Mouse (Mus musculus) spleen, adult 2 months (tissue): ENCODE measurements around the gene Ablim1. TPM values are rescaled to one million over a fixed set of nuclear protein-coding genes. Genes with fewer than 3 reads are reported as not detected.

Source experiments
- DNase-seq, 2 experiments: peaks; one replicate each; pipeline versions ENCODE4 v3.0.0 to v3.0.0-alpha.2; 2012 to 2021; ENCODE audit warnings: low spot score in 2 of 2, low read depth in 1 of 2
- H3K27ac ChIP-seq: fragments of 200-500 bp; 2 replicates; pipeline ENCODE4 v1.5.1; 2012; ENCODE audit warnings: low read length, inconsistent platforms; ENCODE audit not compliant: insufficient read depth
- H3K27me3 ChIP-seq: fragments of 200-500 bp; 2 replicates; pipeline ENCODE4 v1.6.1; 2012; ENCODE audit warnings: mild to moderate bottlenecking, moderate library complexity, low read length, inconsistent platforms; ENCODE audit not compliant: control insufficient read depth, insufficient read depth
- H3K36me3 ChIP-seq: fragments of 200-500 bp; 2 replicates; pipeline ENCODE4 v1.6.1; 2012; ENCODE audit warnings: mild to moderate bottlenecking, low read length, inconsistent platforms; ENCODE audit not compliant: control insufficient read depth, insufficient read depth
- H3K4me1 ChIP-seq: fragments of 200-500 bp; 2 replicates; pipeline ENCODE4 v1.6.1; 2011; ENCODE audit warnings: inconsistent platforms; ENCODE audit not compliant: control insufficient read depth, insufficient read depth, insufficient read length
- H3K4me3 ChIP-seq: fragments of 200-500 bp; 2 replicates; pipeline ENCODE4 v1.5.1; 2011; ENCODE audit warnings: mild to moderate bottlenecking, inconsistent platforms; ENCODE audit not compliant: insufficient read depth, insufficient read length; ENCODE audit errors: extremely low read depth
- CTCF ChIP-seq: fragments of 200-500 bp; IDR thresholded peaks from 2 replicates; pipeline ENCODE4 v1.5.1; 2011; ENCODE audit warnings: mild to moderate bottlenecking, inconsistent platforms; ENCODE audit not compliant: insufficient read depth, insufficient read length, insufficient replicate concordance; ENCODE audit errors: extremely low read depth
- POLR2A ChIP-seq: fragments of 200-500 bp; IDR thresholded peaks from 2 replicates; pipeline ENCODE4 v1.6.1; 2011; ENCODE audit warnings: low read depth, low read length, inconsistent platforms
- WGBS: fragments of 180-500 bp; shearing (Covaris S2); methylation state at CpG from one replicate; pipeline ENCODE4 v1.1.7; 2018; 5-methylcytosine and 5-hydroxymethylcytosine counted together
- polyA plus RNA-seq: library from polyadenylated mRNA; depleted of rRNA; stranded (reverse); fragments of >200 nt; gene quantifications from 2 replicates; pipeline ENCODE4 v1.2.3, GENCODE M21; 2012

Gene Ablim1
- polyA plus RNA-seq, 1 experiment, result 53.8 TPM

- no peaks in the 10 kb centered on the region for H3K4me1 ChIP-seq
- no peak for DNase-seq
- H3K36me3 ChIP-seq, result no peaks in the 10 kb centered on the region
- no peak for TF ChIP-seq POLR2A
- no peak for TF ChIP-seq CTCF
- no peaks in the 10 kb centered on the region for H3K27me3 ChIP-seq
- WGBS, result 88% methylated on average over 3 of the region's 3 CpGs
- no peak overlapping the region for H3K27ac ChIP-seq
- H3K4me3 ChIP-seq, result no peak overlapping the region
Observed at GRCm38 (mm10) chr19:57229161-57229560, 85.6 kb downstream of the Ablim1 start.

- Histone ChIP-seq H3K27ac (no peak overlapping the region), H3K4me1 (no peaks in the 10 kb centered on the region), H3K4me3 (no peak overlapping the region), H3K36me3 (no peaks in the 10 kb centered on the region), H3K27me3 (no peaks in the 10 kb centered on the region)
- no peak for DNase-seq
- 89% methylated on average over 4 of the region's 4 CpGs for WGBS
- no peak for TF ChIP-seq CTCF
- no peak for TF ChIP-seq POLR2A
Observed at GRCm38 (mm10) chr19:57228576-57228975, 86.1 kb downstream of the Ablim1 start.

- Histone ChIP-seq H3K27ac (no peak overlapping the region), H3K36me3 (no peaks in the 10 kb centered on the region), H3K27me3 (no peaks in the 10 kb centered on the region), H3K4me3 (no peak overlapping the region), H3K4me1 (no peaks in the 10 kb centered on the region)
- TF ChIP-seq CTCF, result no peak
- no peak for TF ChIP-seq POLR2A
- WGBS, result 93% methylated on average over 5 of the region's 5 CpGs
- DNase-seq, result no peak
Observed at GRCm38 (mm10) chr19:57224390-57224789, 90.3 kb downstream of the Ablim1 start.

- Histone ChIP-seq H3K27me3 (no peaks in the 10 kb centered on the region), H3K4me1 (no peaks in the 10 kb centered on the region), H3K36me3 (no peaks in the 10 kb centered on the region), H3K27ac (no peak overlapping the region), H3K4me3 (no peak overlapping the region)
- WGBS, result 93% methylated on average over 3 of the region's 3 CpGs
- no peak for DNase-seq
- TF ChIP-seq POLR2A, result no peak
- no peak for TF ChIP-seq CTCF
Observed at GRCm38 (mm10) chr19:57223686-57224085, 91.0 kb downstream of the Ablim1 start.

GRCm38 (mm10) chr19:57222657-57223056, 92.1 kb downstream of the Ablim1 start:
- no peak for DNase-seq
- 91% methylated on average over 6 of the region's 6 CpGs for WGBS
- no peak for TF ChIP-seq POLR2A
- TF ChIP-seq CTCF, result no peak
- Histone ChIP-seq H3K27ac (no peak overlapping the region), H3K27me3 (no peaks in the 10 kb centered on the region), H3K4me3 (no peak overlapping the region), H3K4me1 (no peaks in the 10 kb centered on the region), H3K36me3 (no peaks in the 10 kb centered on the region)

GRCm38 (mm10) chr19:57221684-57222235, 93.0 kb downstream of the Ablim1 start:
- no peaks in the 10 kb centered on the region for H3K27me3 ChIP-seq
- TF ChIP-seq POLR2A (no peak), CTCF (no peak)
- H3K36me3 ChIP-seq, result no peaks in the 10 kb centered on the region
- no peak for DNase-seq
- 32% methylated on average over 7 of the region's 7 CpGs for WGBS
- no peak overlapping the region for H3K27ac ChIP-seq
- no peak overlapping the region for H3K4me3 ChIP-seq
- H3K4me1 ChIP-seq, result no peaks in the 10 kb centered on the region

- 84% methylated on average over 11 of the region's 11 CpGs for WGBS
- H3K4me1 ChIP-seq, result no peaks in the 10 kb centered on the region
- no peaks in the 10 kb centered on the region for H3K36me3 ChIP-seq
- H3K27me3 ChIP-seq, result no peaks in the 10 kb centered on the region
- no peak for DNase-seq
- H3K27ac ChIP-seq, result no peak overlapping the region
- TF ChIP-seq POLR2A (no peak), CTCF (no peak)
- H3K4me3 ChIP-seq, result no peak overlapping the region
Observed at GRCm38 (mm10) chr19:57219758-57220157, 95.0 kb downstream of the Ablim1 start.
